Mouse (Mus musculus) brain, embryonic 14.5 days (tissue): ENCODE results near the gene Slc25a54. TPM values are rescaled to one million over a fixed set of nuclear protein-coding genes. Genes with fewer than 3 reads are reported as not detected.

ENCODE experiments used
- DNase-seq: peaks from one replicate; pipeline ENCODE4 v3.0.0-alpha.2; 2011; ENCODE audit warnings: low read depth
- CTCF ChIP-seq: fragments of 200-500 bp; IDR thresholded peaks from 2 replicates; pipeline ENCODE4 v1.5.1; 2012; ENCODE audit warnings: inconsistent platforms, mild to moderate bottlenecking, moderate library complexity, borderline replicate concordance; ENCODE audit not compliant: insufficient read depth, insufficient read length; ENCODE audit errors: extremely low read depth
- POLR2A ChIP-seq: fragments of 200-500 bp; IDR thresholded peaks from 2 replicates; pipeline ENCODE4 v1.6.1; 2012; ENCODE audit warnings: mild to moderate bottlenecking, inconsistent platforms, borderline replicate concordance; ENCODE audit not compliant: poor library complexity, insufficient read depth, insufficient read length, severe bottlenecking; ENCODE audit errors: extremely low read depth
- polyA plus RNA-seq: library from polyadenylated mRNA; depleted of rRNA; stranded (reverse); fragments of >200 nt; gene quantifications from 2 replicates; pipeline ENCODE4 v1.2.3, GENCODE M21; 2012

The Slc25a54 gene
- polyA plus RNA-seq, 1 experiment = not detected

GRCm38 (mm10) chr3:109059903-109060302, 20.4 kb upstream of the Slc25a54 start:
- DNase-seq = no peak
- TF ChIP-seq POLR2A = no peak
- no peak for TF ChIP-seq CTCF

GRCm38 (mm10) chr3:109062391-109062790, 17.9 kb upstream of the Slc25a54 start:
- TF ChIP-seq CTCF = no peak
- TF ChIP-seq POLR2A = no peak
- DNase-seq = no peak

DNA sequence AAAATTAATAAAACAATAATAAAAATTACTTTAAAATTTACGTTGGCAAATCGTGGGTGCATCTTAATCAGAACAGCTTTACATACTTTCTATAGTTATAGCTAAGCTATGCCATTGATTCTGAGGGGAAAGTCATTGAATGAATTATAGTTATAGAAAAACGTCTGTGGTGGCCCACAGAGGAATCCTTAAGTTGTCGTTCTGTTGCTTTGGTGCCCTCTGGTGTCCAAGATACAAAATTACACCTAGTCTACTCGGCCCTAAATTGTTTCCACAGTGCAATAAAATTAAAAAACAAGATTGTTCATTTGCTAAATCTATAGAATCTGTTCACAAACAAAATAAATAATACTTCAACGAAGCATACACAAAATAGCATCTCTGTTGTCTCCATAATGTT, 17.3 kb upstream of the Slc25a54 start:
- TF ChIP-seq CTCF = peak; percentile 69; the same call in 1 of the 2 replicates
- TF ChIP-seq POLR2A = no peak
- peak; percentile 85 for DNase-seq

DNA sequence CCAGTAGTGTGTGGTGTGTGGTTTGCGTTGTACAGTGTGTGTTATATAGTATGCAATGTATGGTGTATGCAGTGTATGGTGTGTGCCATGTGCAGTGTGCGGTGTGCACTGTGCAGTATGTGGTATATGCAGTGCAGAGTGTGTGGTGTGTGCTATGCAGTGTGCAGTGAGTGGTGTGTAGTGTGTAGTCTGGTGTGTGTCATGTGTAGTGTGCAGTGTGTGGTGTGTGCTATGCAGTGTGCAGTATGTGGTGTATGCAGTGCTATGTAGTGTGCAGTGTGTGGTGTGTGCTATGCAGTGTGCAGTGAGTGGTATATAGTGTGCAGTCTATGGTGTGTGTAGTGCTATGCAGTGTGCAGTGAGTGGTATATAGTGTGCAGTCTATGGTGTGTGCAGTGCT, 4.1 kb downstream of the Slc25a54 start:
- no peak for DNase-seq
- TF ChIP-seq POLR2A = no peak
- TF ChIP-seq CTCF = no peak

DNA sequence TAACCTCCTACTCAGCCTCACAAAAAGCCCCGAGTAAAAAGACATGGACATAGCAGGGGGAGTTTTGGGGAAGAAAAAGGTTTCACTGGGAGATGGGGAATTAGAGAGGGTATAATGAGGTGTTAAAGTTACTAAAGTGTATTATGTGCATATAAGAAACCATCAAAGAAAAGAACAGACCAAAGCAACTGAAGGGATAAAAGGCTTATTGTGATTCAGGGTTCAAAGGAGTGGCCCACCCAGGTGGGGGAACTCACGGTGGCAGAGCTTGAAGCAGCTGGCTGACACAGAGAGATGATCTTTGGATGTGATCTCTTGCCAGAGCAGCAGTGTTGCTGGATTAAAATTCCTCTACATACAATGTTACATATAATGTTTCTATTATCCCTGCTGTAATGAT, 8.2 kb downstream of the Slc25a54 start:
- DNase-seq = peak; percentile 31
- no peak for TF ChIP-seq POLR2A
- no peak for TF ChIP-seq CTCF

DNA sequence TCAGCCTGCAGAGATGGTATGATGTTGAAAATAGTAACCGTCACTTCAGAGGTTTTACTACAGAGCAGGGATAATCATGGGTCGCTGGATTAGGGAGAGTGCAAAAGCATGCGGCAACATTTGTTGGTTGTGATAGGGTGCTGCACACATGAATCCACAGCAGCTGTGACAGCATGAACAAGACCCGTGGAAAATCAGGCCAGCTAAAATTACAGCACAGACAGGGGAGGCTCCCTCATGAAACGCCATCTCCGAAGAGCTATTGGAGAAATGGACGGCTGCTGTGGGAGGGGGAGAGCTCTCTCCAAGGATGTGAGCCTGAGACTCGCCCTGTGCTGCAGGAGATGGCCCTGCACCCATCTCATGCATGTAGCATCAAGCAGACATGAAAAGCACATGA, 24.4 kb downstream of the Slc25a54 start:
- TF ChIP-seq CTCF = no peak
- no peak for TF ChIP-seq POLR2A
- no peak for DNase-seq

GRCm38 (mm10) chr3:109117136-109117535, 36.9 kb downstream of the Slc25a54 start:
- no peak for DNase-seq
- no peak for TF ChIP-seq POLR2A
- no peak for TF ChIP-seq CTCF

GRCm38 (mm10) chr3:109119562-109119961, 39.3 kb downstream of the Slc25a54 start:
- TF ChIP-seq CTCF = no peak
- no peak for TF ChIP-seq POLR2A
- no peak for DNase-seq

- DNase-seq = peak; percentile 67
- no peak for TF ChIP-seq CTCF
- no peak for TF ChIP-seq POLR2A
These were observed 39.7 kb downstream of the Slc25a54 start for GRCm38 (mm10) chr3:109119973-109120372.

DNA sequence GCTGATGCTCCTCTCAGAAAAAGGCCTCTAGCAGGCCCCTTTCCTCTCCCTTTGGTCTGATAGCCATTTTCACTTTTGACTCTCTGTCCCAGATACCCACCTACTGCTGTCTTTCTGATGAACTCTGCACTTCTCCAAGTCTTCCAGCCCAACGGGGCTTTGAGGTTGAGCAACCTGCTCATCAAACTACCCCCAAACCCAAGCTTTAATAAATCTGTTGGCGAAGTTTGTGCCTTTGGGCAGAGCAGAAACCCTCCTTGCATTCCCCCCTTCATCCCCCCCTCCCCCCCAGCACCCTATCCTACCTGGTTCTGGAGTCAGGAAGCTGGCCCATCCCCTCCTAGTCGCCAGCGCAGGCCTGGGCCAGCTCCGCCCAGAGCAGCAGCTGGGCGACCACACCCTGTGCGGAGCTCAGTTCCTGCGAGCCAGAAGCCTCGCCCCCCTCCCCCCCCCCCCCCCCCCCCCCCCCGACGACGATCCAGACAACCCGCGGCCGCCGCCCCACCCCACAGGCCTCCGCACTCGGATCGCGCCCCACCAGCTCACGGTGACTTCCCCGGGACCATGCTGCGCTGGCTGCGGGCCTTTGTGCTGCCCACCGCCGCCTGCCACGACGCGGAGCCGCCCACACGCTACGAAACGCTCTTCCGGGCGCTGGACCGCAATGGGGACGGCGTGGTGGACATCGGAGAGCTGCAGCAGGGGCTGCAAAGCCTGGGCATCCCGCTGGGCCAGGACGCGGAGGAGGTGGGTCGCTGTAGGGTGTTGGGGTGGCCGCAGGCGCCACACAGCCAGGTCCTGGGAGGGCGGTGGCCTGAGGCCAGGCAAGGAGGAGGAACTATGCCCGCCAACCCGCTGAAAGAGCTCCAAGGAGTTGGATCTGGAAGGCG, 42.6 kb downstream of the Slc25a54 start, which contains the start of gene Slc25a24:
Slc25a24 (plus strand) TSS at position 509 of the 890 bp plus-strand sequence.
- TF ChIP-seq CTCF (no peak), POLR2A (0 out of 2 replicates have a peak, but pooled peaks have one; percentile 27)
- DNase-seq = peak; percentile 71

DNA sequence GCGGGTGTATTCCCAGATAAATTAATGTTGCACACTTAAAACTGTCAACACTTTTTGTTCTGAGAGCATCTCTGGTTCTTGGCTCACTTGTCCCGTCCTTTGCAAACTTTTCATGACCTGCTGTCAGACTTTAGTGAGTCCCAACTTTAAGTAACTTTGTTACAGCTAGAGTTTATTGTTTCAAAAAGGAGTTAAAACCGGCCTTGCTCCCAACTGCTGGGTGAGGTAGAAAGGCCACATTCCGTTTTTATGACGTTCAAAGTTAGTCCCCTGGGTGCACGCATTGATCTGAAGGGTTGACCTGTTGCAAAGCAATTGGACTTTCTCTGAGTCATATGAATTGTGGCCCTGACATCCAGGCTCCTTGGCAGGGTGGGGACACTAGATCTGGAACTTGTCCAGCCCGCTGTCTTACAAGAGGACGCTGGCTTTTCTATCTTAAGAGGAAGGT, 43.3 kb downstream of the Slc25a54 start:
- no peak for DNase-seq

GRCm38 (mm10) chr3:109124091-109124490, 43.8 kb downstream of the Slc25a54 start:
- TF ChIP-seq POLR2A = no peak

More for the DNA sequence above, 43.3 kb downstream of the Slc25a54 start:
- no peak for TF ChIP-seq CTCF
- TF ChIP-seq POLR2A = no peak

GRCm38 (mm10) chr3:109125531-109125930, 45.3 kb downstream of the Slc25a54 start:
- TF ChIP-seq POLR2A = no peak
- TF ChIP-seq CTCF = no peak
- peak; percentile 17 for DNase-seq

More at GRCm38 (mm10) chr3:109124091-109124490, 43.8 kb downstream of the Slc25a54 start:
- DNase-seq = no peak
